Mouse (Mus musculus): ENCODE results near the gene Nat8. TPM values are rescaled to one million over a fixed set of nuclear protein-coding genes. Genes with fewer than 3 reads are reported as not detected.
"Not testable (repeated sequence)": the region's sequence is repeated elsewhere in the genome, so short reads cannot be mapped to it uniquely, and the experiment has no call there.

Nat8 gene
- polyA plus RNA-seq, 1 experiment from 2014 or later, result 0.33 TPM

DNA sequence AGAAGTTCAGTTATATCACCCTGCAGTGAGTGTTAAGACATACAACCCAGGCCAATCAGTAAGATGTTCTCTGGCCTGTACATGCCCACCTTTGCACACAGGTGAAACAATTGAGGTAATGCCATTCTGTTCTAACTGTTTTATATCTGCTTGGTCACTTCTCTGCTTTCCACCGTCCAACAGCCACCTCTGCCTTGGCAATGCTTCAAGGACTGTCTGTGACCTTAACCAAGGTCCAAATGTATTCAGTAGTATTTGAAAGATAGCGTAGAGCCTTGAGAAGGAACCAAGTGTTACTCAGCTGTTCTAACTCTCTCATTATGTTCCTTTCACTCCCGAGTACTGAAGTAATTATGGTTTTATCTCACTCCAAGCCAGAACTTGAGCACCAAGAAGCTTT lies 30.7 kb upstream of the Nat8 start:
- Histone ChIP-seq H3K9ac (ENCODE audit: low read depth, low read length) (no peak overlapping the region), H3K4me1 (ENCODE audit: control insufficient read depth, insufficient read depth, low read length) (no peaks in the 10 kb centered on the region), H3K27me3 (ENCODE audit: control insufficient read depth, insufficient read depth, low read depth, low read length) (no peaks in the 10 kb centered on the region), H3K4me3 (ENCODE audit: low read depth, low read length) (no peak overlapping the region), H3K9me3 (replicated peaks; ENCODE audit: control insufficient read depth, low read length, poor library complexity, severe bottlenecking) (no peaks in the 10 kb centered on the region), H3K27ac (ENCODE audit: low read length) (no peak overlapping the region), H3K36me3 (ENCODE audit: control insufficient read depth, insufficient read depth, low read length) (no peaks in the 10 kb centered on the region), H3K4me2 (ENCODE audit: low read length) (no peak overlapping the region)
- 81% methylated on average over 3 of the region's 3 CpGs for whole genome bisulfite sequencing
- ATAC-seq, result no peak

DNA sequence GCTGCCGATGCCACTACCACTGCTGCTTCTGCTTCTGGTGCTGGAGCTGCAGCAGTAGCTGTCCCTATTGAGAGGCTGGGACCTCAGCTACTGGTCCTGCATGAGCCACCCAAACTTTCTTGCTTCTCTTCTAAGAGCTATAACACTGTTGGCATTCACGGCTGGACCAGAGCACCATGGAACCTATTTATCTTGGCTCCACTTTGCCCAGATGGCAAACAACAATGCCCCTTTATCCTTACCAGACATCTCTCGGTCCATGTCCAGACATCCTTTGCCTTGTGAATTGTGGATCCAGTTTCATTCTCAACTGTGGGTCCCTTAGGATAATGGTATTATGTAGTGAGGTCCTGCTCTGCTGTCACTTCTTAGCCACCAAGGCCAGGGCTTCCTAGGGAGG lies 29.4 kb upstream of the Nat8 start:
- WGBS, result 90% methylated on average over 3 of the region's 3 CpGs

DNA sequence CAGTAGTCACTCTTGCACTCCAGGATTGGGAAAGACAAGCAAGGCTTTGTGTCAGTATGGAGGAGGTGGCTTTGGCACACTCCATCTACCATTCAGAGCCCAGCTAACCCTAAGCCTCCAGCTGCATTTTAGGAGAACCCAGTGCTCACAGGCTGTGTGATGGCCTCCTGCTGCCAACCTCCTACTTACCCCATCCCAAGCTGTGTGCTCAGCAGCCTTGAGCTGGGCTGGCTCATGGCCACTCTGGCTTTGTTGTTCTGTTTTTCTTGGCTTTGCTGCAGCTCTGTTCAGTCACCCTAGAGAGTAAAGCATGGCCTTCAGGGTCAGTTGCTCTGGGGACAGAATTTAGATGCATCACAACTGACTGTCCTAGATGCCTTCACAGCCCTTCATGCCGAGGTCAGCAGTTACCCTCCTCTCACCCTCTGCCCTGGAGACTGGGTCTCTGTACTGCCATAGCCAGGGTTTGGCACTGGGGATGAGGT lies 24.4 kb upstream of the Nat8 start:
- WGBS, result 67% methylated on average over 1 of the region's 1 CpGs
- Histone ChIP-seq H3K9me3 (replicated peaks; ENCODE audit: control insufficient read depth, low read length, poor library complexity, severe bottlenecking) (no peaks in the 10 kb centered on the region), H3K27ac (ENCODE audit: low read length) (no peak overlapping the region), H3K27me3 (ENCODE audit: control insufficient read depth, insufficient read depth, low read depth, low read length) (no peaks in the 10 kb centered on the region), H3K4me1 (ENCODE audit: control insufficient read depth, insufficient read depth, low read length) (no peaks in the 10 kb centered on the region), H3K9ac (ENCODE audit: low read depth, low read length) (no peak overlapping the region), H3K4me3 (ENCODE audit: low read depth, low read length) (no peak overlapping the region), H3K4me2 (ENCODE audit: low read length) (no peak overlapping the region), H3K36me3 (ENCODE audit: control insufficient read depth, insufficient read depth, low read length) (no peaks in the 10 kb centered on the region)
- peak; percentile 91 for ATAC-seq

More for the DNA sequence above, 29.4 kb upstream of the Nat8 start:
- Histone ChIP-seq H3K36me3 (ENCODE audit: control insufficient read depth, insufficient read depth, low read length) (no peaks in the 10 kb centered on the region), H3K4me2 (ENCODE audit: low read length) (no peak overlapping the region), H3K9ac (ENCODE audit: low read depth, low read length) (no peak overlapping the region), H3K27me3 (ENCODE audit: control insufficient read depth, insufficient read depth, low read depth, low read length) (no peaks in the 10 kb centered on the region), H3K27ac (ENCODE audit: low read length) (no peak overlapping the region), H3K4me1 (ENCODE audit: control insufficient read depth, insufficient read depth, low read length) (no peaks in the 10 kb centered on the region), H3K4me3 (ENCODE audit: low read depth, low read length) (no peak overlapping the region), H3K9me3 (replicated peaks; ENCODE audit: control insufficient read depth, low read length, poor library complexity, severe bottlenecking) (no peaks in the 10 kb centered on the region)
- no peak for ATAC-seq

DNA sequence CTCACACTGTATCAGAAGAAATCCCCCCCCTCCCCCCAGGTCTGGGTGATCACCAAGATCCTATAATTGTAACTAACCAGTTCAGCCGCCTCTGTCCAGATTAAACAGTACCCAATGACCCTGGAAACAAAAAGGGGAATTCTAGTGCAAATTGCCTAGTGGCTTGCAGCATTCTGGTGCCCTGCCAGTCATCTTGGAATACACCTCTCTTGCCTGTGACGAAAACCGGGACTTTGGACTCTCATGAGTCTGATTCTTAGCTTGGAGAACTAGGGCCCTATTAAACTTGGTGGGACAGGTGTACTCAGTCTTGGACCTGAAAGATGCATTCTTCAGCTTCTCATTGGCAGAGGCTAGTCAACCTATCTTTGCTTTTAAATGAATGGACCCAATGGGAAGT lies 21.6 kb upstream of the Nat8 start:
- no peak overlapping the region for H3K9ac ChIP-seq (ENCODE audit: low read depth, low read length)
- no peaks in the 10 kb centered on the region for H3K27me3 ChIP-seq (ENCODE audit: control insufficient read depth, insufficient read depth, low read depth, low read length)
- H3K4me3 ChIP-seq (ENCODE audit: low read depth, low read length), result no peak overlapping the region
- H3K4me2 ChIP-seq (ENCODE audit: low read length), result no peak overlapping the region
- no peaks in the 10 kb centered on the region for H3K9me3 ChIP-seq (replicated peaks; ENCODE audit: control insufficient read depth, low read length, poor library complexity, severe bottlenecking)
- H3K27ac ChIP-seq (ENCODE audit: low read length), result no peak overlapping the region
- no peaks in the 10 kb centered on the region for H3K4me1 ChIP-seq (ENCODE audit: control insufficient read depth, insufficient read depth, low read length)
- WGBS, result 65% methylated on average over 3 of the region's 3 CpGs
- ATAC-seq, result no peak
- H3K36me3 ChIP-seq (ENCODE audit: control insufficient read depth, insufficient read depth, low read length), result no peaks in the 10 kb centered on the region

DNA sequence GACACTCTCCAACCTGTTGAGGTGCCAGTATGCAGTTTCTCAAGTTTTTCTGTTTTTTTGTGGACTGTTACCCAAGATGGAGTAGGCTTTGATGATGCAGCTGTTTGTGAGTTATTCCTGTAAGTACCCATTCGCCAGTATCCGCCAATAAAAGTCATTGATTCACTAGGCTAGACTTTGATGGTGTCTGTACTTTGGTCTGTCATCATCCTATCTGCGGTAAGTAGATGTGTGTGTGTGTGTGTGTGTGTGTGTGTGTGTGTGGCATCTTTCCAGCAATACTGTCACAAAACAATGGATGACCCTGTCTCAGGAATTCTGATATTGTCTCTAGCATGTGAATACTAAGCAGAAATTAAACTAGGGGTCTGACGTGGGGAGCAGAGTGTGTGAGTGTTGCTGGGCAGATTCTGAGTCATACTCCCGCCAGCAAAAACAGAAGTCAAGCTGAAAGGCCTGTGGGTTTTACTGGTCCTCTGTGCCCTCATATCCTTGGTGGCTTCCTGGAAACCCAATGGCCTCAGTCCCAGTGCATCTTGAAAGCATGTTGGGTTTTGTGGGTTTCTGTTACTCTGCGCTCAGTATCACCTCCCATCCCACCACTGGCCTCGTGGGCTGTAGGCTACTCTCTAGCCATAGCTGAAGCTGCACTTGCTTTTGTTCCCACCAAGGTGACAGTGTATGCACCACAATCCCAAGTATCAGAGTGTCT lies 19.3 kb upstream of the Nat8 start:
- H3K36me3 ChIP-seq (ENCODE audit: control insufficient read depth, insufficient read depth, low read length), result no peaks in the 10 kb centered on the region
- no peaks in the 10 kb centered on the region for H3K27me3 ChIP-seq (ENCODE audit: control insufficient read depth, insufficient read depth, low read depth, low read length)
- ATAC-seq, result no peak
- no peak overlapping the region for H3K4me2 ChIP-seq (ENCODE audit: low read length)
- no peaks in the 10 kb centered on the region for H3K4me1 ChIP-seq (ENCODE audit: control insufficient read depth, insufficient read depth, low read length)
- WGBS, result 90% methylated on average over 7 of the region's 7 CpGs
- no peak overlapping the region for H3K27ac ChIP-seq (ENCODE audit: low read length)
- H3K9ac ChIP-seq (ENCODE audit: low read depth, low read length), result no peak overlapping the region
- H3K4me3 ChIP-seq (ENCODE audit: low read depth, low read length), result no peak overlapping the region
- H3K9me3 ChIP-seq (replicated peaks; ENCODE audit: control insufficient read depth, low read length, poor library complexity, severe bottlenecking), result no peaks in the 10 kb centered on the region

DNA sequence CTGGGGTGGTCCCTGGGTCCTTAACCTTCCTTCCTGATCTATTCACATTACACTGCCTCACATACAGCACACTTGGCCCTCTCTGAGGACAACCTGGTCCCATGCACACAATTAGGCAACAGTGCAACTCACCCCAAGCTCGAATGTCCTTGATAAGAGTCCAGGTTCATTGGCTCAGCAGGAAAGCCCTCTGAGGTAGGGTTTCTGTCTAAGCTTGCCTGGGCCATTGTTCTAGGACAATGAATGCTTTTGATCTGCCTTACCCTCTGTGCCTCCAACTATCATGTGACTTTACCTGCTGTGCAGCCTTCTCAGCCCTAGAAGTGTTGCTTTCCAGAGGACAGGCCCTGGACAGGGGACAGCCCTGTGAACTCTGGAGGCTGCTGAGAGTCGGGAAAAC lies 17.4 kb upstream of the Nat8 start:
- 11% methylated on average over 2 of the region's 2 CpGs for WGBS
- no peak for ATAC-seq
- H3K9ac ChIP-seq (ENCODE audit: low read depth, low read length), result no peak overlapping the region

DNA sequence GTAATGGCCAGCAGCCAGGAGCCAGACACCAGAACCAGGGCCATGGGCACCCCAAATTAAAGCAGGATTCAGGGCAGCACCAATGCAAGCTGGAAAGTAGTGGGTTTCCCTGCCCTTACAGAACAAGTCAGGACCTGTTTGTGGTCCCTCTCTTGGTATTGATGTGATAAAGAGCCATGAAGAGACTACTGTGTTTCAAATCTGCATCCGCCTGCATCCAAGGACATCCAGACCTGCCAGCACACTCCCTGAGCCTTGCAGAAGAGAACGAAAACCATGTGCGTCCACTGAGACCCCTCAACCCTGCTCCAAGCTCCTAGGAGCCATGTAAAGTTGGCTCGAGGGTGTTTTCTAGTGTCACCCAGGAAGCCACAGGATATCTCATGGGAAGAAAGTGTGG lies 16.3 kb upstream of the Nat8 start:
- H3K4me3 ChIP-seq (ENCODE audit: low read depth, low read length), result no peak overlapping the region
- no peak for ATAC-seq
- WGBS, result 91% methylated on average over 4 of the region's 4 CpGs
- H3K4me1 ChIP-seq (ENCODE audit: control insufficient read depth, insufficient read depth, low read length), result no peaks in the 10 kb centered on the region
- no peak overlapping the region for H3K27ac ChIP-seq (ENCODE audit: low read length)
- no peak overlapping the region for H3K9ac ChIP-seq (ENCODE audit: low read depth, low read length)
- no peaks in the 10 kb centered on the region for H3K9me3 ChIP-seq (replicated peaks; ENCODE audit: control insufficient read depth, low read length, poor library complexity, severe bottlenecking)
- H3K36me3 ChIP-seq (ENCODE audit: control insufficient read depth, insufficient read depth, low read length), result no peaks in the 10 kb centered on the region
- no peak overlapping the region for H3K4me2 ChIP-seq (ENCODE audit: low read length)
- H3K27me3 ChIP-seq (ENCODE audit: control insufficient read depth, insufficient read depth, low read depth, low read length), result no peaks in the 10 kb centered on the region

More for the DNA sequence above, 17.4 kb upstream of the Nat8 start:
- Histone ChIP-seq H3K4me1 (ENCODE audit: control insufficient read depth, insufficient read depth, low read length) (no peaks in the 10 kb centered on the region), H3K9me3 (replicated peaks; ENCODE audit: control insufficient read depth, low read length, poor library complexity, severe bottlenecking) (no peaks in the 10 kb centered on the region), H3K4me3 (ENCODE audit: low read depth, low read length) (no peak overlapping the region), H3K27ac (ENCODE audit: low read length) (no peak overlapping the region), H3K36me3 (ENCODE audit: control insufficient read depth, insufficient read depth, low read length) (no peaks in the 10 kb centered on the region), H3K4me2 (ENCODE audit: low read length) (no peak overlapping the region), H3K27me3 (ENCODE audit: control insufficient read depth, insufficient read depth, low read depth, low read length) (no peaks in the 10 kb centered on the region)

DNA sequence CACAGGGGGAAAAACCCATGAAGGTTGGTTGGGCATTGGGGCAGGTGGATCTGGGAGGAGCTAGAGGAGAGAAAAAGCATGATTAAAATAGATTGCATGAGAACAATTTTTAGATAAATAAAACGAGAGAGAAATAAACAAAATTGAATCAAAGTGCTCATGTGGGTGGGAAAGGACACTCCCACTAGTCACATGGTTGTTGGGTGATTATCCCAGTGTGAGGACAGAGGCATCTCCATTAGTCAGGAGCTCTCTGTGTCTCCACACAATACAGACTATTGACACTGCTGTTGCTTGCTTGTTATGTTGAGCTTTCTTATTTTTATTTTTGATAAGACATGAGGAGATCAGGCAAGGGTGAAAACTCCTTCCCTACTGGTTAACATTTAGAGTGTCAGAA lies 15.0 kb upstream of the Nat8 start:
- H3K4me3 ChIP-seq (ENCODE audit: low read depth, low read length), result no peak overlapping the region
- no peaks in the 10 kb centered on the region for H3K4me1 ChIP-seq (ENCODE audit: control insufficient read depth, insufficient read depth, low read length)
- H3K9me3 ChIP-seq (replicated peaks; ENCODE audit: control insufficient read depth, low read length, poor library complexity, severe bottlenecking), result no peaks in the 10 kb centered on the region
- no peak overlapping the region for H3K9ac ChIP-seq (ENCODE audit: low read depth, low read length)
- no peaks in the 10 kb centered on the region for H3K27me3 ChIP-seq (ENCODE audit: control insufficient read depth, insufficient read depth, low read depth, low read length)
- no peak for ATAC-seq
- no peak overlapping the region for H3K27ac ChIP-seq (ENCODE audit: low read length)
- WGBS, result 50% methylated on average over 1 of the region's 1 CpGs
- H3K4me2 ChIP-seq (ENCODE audit: low read length), result no peak overlapping the region
- H3K36me3 ChIP-seq (ENCODE audit: control insufficient read depth, insufficient read depth, low read length), result no peaks in the 10 kb centered on the region

DNA sequence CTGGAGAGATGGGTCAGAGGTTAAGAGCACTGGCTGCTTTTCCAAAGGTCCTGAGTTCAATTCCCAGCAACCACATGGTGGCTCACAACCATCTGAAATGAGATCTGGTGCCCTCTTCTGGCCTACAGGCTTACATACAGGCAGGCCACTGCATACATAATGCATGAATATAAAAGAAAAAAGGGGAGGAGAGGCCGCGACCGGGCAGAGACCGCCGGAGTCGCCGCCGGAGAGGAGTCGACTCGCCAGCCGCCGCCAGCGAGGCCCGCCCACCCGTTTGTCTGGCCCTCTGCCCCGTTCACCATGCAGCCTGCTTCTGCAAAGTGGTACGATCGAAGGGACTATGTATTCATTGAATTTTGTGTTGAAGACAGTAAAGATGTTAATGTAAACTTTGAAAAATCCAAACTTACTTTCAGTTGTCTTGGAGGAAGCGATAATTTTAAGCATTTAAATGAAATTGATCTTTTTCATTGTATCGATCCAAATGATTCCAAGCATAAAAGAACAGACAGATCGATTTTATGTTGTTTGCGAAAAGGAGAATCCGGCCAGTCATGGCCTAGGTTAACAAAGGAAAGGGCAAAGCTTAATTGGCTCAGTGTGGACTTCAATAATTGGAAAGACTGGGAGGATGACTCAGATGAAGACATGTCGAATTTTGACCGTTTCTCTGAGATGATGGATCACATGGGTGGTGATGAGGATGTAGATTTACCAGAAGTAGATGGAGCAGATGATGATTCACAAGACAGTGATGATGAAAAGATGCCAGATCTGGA lies 12.0 kb upstream of the Nat8 start:
- H3K27me3 ChIP-seq (ENCODE audit: control insufficient read depth, insufficient read depth, low read depth, low read length); H3K36me3 ChIP-seq (ENCODE audit: control insufficient read depth, insufficient read depth, low read length); H3K4me1 ChIP-seq (ENCODE audit: control insufficient read depth, insufficient read depth, low read length); H3K27ac ChIP-seq (ENCODE audit: low read length); H3K4me3 ChIP-seq (ENCODE audit: low read depth, low read length); ATAC-seq; H3K9me3 ChIP-seq (replicated peaks; ENCODE audit: control insufficient read depth, low read length, poor library complexity, severe bottlenecking); H3K4me2 ChIP-seq (ENCODE audit: low read length); H3K9ac ChIP-seq (ENCODE audit: low read depth, low read length): not testable (repeated sequence)
- 58% methylated on average over 25 of the region's 25 CpGs for WGBS

Data from midbrain, embryonic 16.5 days (tissue).